Mouse (Mus musculus): ENCODE results near the gene Mtx1. TPM values are rescaled to one million over a fixed set of nuclear protein-coding genes. Genes with fewer than 3 reads are reported as not detected.

Mtx1 gene
- total RNA-seq, 1 experiment from 2014 or later, result 52.1 TPM

GRCm38 (mm10) chr3:89202253-89203141, 24.4 kb downstream of the Mtx1 start, which contains the start of gene Gba:
TSS of gene Gba (plus strand) at chr3:89202928.
- ATAC-seq (replicated peaks in 1 of 2; ENCODE audit: insufficient read depth in 1 of 2, low FRiP score in 2 of 2, low TSS enrichment in 1 of 2, low read depth in 1 of 2, poor library complexity in 2 of 2, severe bottlenecking in 2 of 2), result peak; percentile 88 to 89

GRCm38 (mm10) chr3:89199839-89200238, 27.0 kb downstream of the Mtx1 start:
- ATAC-seq (replicated peaks in 1 of 2; ENCODE audit: insufficient read depth in 1 of 2, low FRiP score in 2 of 2, low TSS enrichment in 1 of 2, low read depth in 1 of 2, poor library complexity in 2 of 2, severe bottlenecking in 2 of 2), result no peak

GRCm38 (mm10) chr3:89195979-89196877, 30.7 kb downstream of the Mtx1 start:
- peak; percentile 98 to 99 for ATAC-seq (replicated peaks in 1 of 2; ENCODE audit: insufficient read depth in 1 of 2, low FRiP score in 2 of 2, low TSS enrichment in 1 of 2, low read depth in 1 of 2, poor library complexity in 2 of 2, severe bottlenecking in 2 of 2)

GRCm38 (mm10) chr3:89193853-89194252, 33.0 kb downstream of the Mtx1 start:
- 0 out of 4 replicates have a peak, but pooled peaks of 1 of the 2 experiments have one; percentile 26 for ATAC-seq (replicated peaks in 1 of 2; ENCODE audit: insufficient read depth in 1 of 2, low FRiP score in 2 of 2, low TSS enrichment in 1 of 2, low read depth in 1 of 2, poor library complexity in 2 of 2, severe bottlenecking in 2 of 2)

GRCm38 (mm10) chr3:89193351-89193750, 33.5 kb downstream of the Mtx1 start:
- no peak for ATAC-seq (replicated peaks in 1 of 2; ENCODE audit: insufficient read depth in 1 of 2, low FRiP score in 2 of 2, low TSS enrichment in 1 of 2, low read depth in 1 of 2, poor library complexity in 2 of 2, severe bottlenecking in 2 of 2)

- ATAC-seq (replicated peaks in 1 of 2; ENCODE audit: insufficient read depth in 1 of 2, low FRiP score in 2 of 2, low TSS enrichment in 1 of 2, low read depth in 1 of 2, poor library complexity in 2 of 2, severe bottlenecking in 2 of 2), result no peak
Measured at GRCm38 (mm10) chr3:89190436-89190835, 36.5 kb downstream of the Mtx1 start.

- ATAC-seq (replicated peaks in 1 of 2; ENCODE audit: insufficient read depth in 1 of 2, low FRiP score in 2 of 2, low TSS enrichment in 1 of 2, low read depth in 1 of 2, poor library complexity in 2 of 2, severe bottlenecking in 2 of 2), result no peak
Measured at GRCm38 (mm10) chr3:89188478-89188875, 38.4 kb downstream of the Mtx1 start.

DNA sequence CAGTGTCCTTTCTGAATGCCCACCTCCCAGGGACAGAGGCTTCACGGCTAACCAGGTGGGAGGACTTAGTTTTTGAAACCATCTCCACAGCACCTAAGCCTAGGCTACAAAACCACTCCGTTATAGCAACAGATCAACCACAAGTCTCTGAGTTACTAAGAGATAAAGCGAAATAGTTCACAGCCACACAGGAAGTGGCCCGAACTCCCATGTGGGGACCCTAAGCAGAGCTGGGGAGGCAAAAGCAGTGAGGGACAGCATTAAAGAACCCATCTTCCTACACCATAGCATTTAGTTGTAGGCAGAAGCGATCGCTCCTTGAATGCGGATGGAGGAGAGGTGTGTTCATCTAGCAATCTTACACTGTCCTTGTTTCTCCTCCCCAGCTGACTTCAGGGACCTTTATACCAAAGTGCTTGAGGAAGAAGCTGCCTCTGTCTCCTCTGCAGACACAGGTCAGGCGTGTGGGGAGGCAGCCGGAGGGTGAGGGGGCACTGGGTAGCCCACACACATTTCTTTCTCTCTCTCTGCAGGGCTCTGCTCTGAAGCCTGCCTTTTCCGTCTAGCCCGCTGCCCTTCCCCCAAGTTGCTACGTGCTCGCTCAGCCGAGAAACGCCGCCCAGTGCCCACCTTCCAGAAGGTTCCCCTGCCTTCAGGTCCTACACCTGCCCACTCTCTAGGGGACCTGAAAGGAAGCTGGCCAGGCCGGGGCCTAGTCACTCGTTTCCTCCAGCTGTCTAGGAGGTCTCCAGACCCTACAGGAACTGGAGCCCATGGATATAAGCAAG, 39.0 kb downstream of the Mtx1 start:
- no peak for ATAC-seq (replicated peaks in 1 of 2; ENCODE audit: insufficient read depth in 1 of 2, low FRiP score in 2 of 2, low TSS enrichment in 1 of 2, low read depth in 1 of 2, poor library complexity in 2 of 2, severe bottlenecking in 2 of 2)

- ATAC-seq (replicated peaks in 1 of 2; ENCODE audit: insufficient read depth in 1 of 2, low FRiP score in 2 of 2, low TSS enrichment in 1 of 2, low read depth in 1 of 2, poor library complexity in 2 of 2, severe bottlenecking in 2 of 2), result no peak
Measured at GRCm38 (mm10) chr3:89187197-89187596, 39.7 kb downstream of the Mtx1 start.

GRCm38 (mm10) chr3:89183959-89184315, 43.0 kb downstream of the Mtx1 start:
- no peak for ATAC-seq (replicated peaks in 1 of 2; ENCODE audit: insufficient read depth in 1 of 2, low FRiP score in 2 of 2, low TSS enrichment in 1 of 2, low read depth in 1 of 2, poor library complexity in 2 of 2, severe bottlenecking in 2 of 2)

DNA sequence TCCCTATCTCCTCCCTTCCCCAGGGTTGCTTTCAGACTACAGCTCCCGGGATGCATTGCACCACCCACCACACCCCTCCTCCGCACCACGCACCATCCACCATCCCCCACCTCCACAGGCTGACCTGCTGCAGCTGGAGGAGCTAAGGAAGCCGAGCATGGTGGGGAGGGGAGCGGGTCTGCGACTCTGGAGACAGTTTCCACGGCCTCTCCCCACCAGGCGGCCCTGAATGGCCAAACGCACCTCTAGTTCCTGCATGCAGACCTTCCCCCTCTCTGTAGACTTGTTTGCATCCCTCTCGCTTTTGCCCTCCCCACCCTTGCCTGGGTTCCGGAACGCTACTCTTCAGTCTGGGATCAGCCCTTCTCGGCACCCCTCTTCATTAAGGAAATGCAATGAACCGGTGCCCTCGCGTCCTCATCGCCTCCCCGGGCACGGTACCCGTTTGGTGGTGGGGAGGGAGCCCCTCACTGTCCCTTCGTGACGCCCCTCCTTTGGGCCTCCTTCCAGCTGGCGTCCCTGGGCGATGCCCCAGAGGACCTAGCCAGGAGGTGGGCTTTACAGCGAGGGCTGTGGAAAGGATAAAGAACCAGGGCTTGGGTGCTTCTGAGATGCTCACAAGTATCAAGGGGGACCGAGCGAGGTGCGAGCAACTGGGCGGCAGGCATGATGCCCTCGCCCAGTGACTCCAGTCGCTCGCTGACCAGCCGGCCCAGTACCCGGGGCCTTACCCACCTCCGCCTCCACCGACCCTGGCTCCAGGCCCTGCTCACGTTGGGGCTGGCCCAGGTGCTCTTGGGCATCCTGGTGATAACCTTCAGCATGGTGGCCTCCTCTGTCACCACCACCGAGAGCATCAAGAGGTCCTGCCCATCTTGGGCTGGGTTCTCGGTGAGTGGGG, 43.6 kb downstream of the Mtx1 start, which contains the start of gene Fam189b:
Gene Fam189b, plus strand, starts transcription at position 86 of the 901 bp plus-strand sequence.
- ATAC-seq (replicated peaks in 1 of 2; ENCODE audit: insufficient read depth in 1 of 2, low FRiP score in 2 of 2, low TSS enrichment in 1 of 2, low read depth in 1 of 2, poor library complexity in 2 of 2, severe bottlenecking in 2 of 2), result peak; percentile 87 to 93

GRCm38 (mm10) chr3:89182531-89183057, 44.3 kb downstream of the Mtx1 start:
- ATAC-seq (replicated peaks in 1 of 2; ENCODE audit: insufficient read depth in 1 of 2, low FRiP score in 2 of 2, low TSS enrichment in 1 of 2, low read depth in 1 of 2, poor library complexity in 2 of 2, severe bottlenecking in 2 of 2), result no peak

- ATAC-seq (replicated peaks in 1 of 2; ENCODE audit: insufficient read depth in 1 of 2, low FRiP score in 2 of 2, low TSS enrichment in 1 of 2, low read depth in 1 of 2, poor library complexity in 2 of 2, severe bottlenecking in 2 of 2), result no peak
Measured at GRCm38 (mm10) chr3:89181749-89182500, 45.0 kb downstream of the Mtx1 start.

DNA sequence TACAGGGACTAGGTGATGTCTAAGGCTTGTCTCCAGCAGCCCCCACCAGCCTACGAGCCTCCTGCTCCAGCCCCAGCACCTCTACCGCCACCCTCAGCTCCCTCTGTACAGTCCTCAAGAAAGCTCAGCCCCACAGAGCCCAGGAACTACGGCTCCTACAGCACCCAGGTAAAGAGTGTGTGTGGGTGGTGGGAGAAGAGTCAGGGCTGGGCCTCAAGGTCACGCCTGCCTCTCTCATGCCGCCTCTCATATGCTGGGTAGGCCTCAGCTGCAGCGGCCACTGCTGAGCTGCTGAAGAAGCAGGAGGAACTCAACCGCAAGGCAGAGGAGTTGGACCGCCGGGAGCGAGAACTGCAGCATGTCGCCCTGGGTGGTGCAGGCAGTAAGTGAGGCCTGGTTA, 47.8 kb downstream of the Mtx1 start:
- ATAC-seq (replicated peaks in 1 of 2; ENCODE audit: insufficient read depth in 1 of 2, low FRiP score in 2 of 2, low TSS enrichment in 1 of 2, low read depth in 1 of 2, poor library complexity in 2 of 2, severe bottlenecking in 2 of 2), result no peak

GRCm38 (mm10) chr3:89178107-89178385, 48.8 kb downstream of the Mtx1 start:
- ATAC-seq (replicated peaks in 1 of 2; ENCODE audit: insufficient read depth in 1 of 2, low FRiP score in 2 of 2, low TSS enrichment in 1 of 2, low read depth in 1 of 2, poor library complexity in 2 of 2, severe bottlenecking in 2 of 2), result no peak
